In the genomic region with DNA sequence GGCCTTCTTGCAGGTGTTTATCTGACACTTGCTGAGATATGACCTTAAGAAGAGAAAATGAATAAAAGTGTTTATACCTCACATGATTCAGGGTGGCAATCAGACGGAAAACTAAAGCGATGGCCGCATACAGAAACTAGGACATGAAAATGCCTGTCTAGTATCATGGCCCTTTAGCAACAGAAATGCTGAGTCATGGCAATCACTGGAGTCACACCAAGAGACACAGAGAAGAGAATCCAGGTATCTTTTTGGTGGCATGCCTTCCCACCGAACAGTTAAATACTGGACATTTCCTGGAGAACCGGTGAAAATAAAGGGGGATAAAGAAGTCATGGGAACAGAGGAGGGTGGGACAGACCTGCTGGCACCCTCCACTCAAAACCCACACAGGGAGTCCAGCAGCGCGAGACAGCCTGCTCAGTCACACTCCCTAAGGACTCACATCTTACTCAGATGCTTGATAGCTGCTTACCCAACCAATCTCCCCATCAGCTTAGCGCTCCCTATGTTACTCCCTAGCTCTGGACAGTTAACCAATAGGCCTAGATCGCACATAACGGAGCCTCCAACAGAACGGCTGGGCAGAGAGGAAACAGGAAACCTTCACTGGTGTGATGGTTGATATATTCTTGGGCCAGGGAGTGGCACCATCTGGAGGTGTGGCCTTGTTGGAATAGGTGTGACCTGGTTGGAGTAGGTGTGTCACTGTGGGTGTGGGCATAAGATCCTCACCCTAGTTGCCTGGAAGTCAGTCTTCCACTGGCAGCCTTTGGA, we compare ENCODE assay signal across 2 mouse cellular contexts.
TF ChIP-seq lines count a peak whose summit lies in the region.

No protein-coding gene starts in this region.

TF ChIP-seq in CH12.LX, 34 proteins besides CTCF, POLR2A, EP300 and RAD21:
- TF ChIP-seq UBTF (IDR thresholded peaks at IDR 0.05; ENCODE audit: low read depth, low read length) (no peak), SIN3A (IDR thresholded peaks at IDR 0.05; ENCODE audit: low read length) (no peak), MAFK (IDR thresholded peaks at IDR 0.05; ENCODE audit: insufficient replicate concordance, low read length) (peak; percentile 65; the same call in 1 of the 2 replicates), MAX (IDR thresholded peaks at IDR 0.05; ENCODE audit: low read length) (no peak), HCFC1 (IDR thresholded peaks at IDR 0.05; ENCODE audit: low read depth, low read length) (no peak)

TF ChIP-seq in ES-E14, 5 proteins besides CTCF, POLR2A, EP300 and RAD21:
- TF ChIP-seq MAFK (IDR thresholded peaks at IDR 0.05; ENCODE audit: insufficient read depth, low read depth, low read length) (peak; percentile 90), ZC3H11A (IDR thresholded peaks at IDR 0.05; ENCODE audit: borderline replicate concordance, low read depth, low read length) (no peak)
